Mouse (Mus musculus) midbrain, embryonic 11.5 days (tissue): ENCODE measurements around the gene Kcne1. TPM values are rescaled to one million over a fixed set of nuclear protein-coding genes. Genes with fewer than 3 reads are reported as not detected.

Source experiments
- ATAC-seq: fragments of 200-750 bp; cut with Nextera tagmentation; 2 replicates; pipeline ENCODE4 v1.8.0; 2017; ENCODE audit warnings: moderate TSS enrichment, moderate library complexity; ENCODE audit not compliant: low FRiP score
- DNase-seq: peaks from one replicate; pipeline ENCODE4 v3.0.0; 2015; ENCODE audit warnings: low spot score; ENCODE audit errors: missing footprints
- H3K27ac ChIP-seq: fragments of 300-500 bp; sonication (generic); 2 replicates; pipeline ENCODE4 v1.5.1; 2014; ENCODE audit warnings: low read depth, low read length
- H3K27me3 ChIP-seq: fragments of 300-500 bp; sonication (generic); 2 replicates; pipeline ENCODE4 v1.6.1; 2014; ENCODE audit warnings: mild to moderate bottlenecking, low read length, moderate library complexity, mixed read lengths; ENCODE audit not compliant: control insufficient read depth, insufficient read depth
- H3K36me3 ChIP-seq: fragments of 300-500 bp; sonication (generic); 2 replicates; pipeline ENCODE4 v1.6.1; 2014; ENCODE audit warnings: mild to moderate bottlenecking, low read length, moderate library complexity, mixed read lengths; ENCODE audit not compliant: control insufficient read depth, insufficient read depth
- H3K4me1 ChIP-seq: fragments of 300-500 bp; sonication (generic); 2 replicates; pipeline ENCODE4 v1.6.1; 2014; ENCODE audit warnings: low read length; ENCODE audit not compliant: control insufficient read depth, insufficient read depth
- H3K4me2 ChIP-seq: fragments of 300-500 bp; sonication (generic); 2 replicates; pipeline ENCODE4 v1.6.1; 2014; ENCODE audit warnings: mild to moderate bottlenecking, moderate library complexity
- H3K4me3 ChIP-seq: fragments of 300-500 bp; sonication (generic); 2 replicates; pipeline ENCODE4 v1.5.1; 2014; ENCODE audit warnings: low read depth, low read length
- H3K9ac ChIP-seq: fragments of 300-500 bp; sonication (generic); 2 replicates; pipeline ENCODE4 v1.6.1; 2014; ENCODE audit warnings: low read length
- H3K9me3 ChIP-seq: fragments of 300-500 bp; sonication (generic); 2 replicates; pipeline ENCODE4 v1.6.1; 2016; ENCODE audit warnings: low read length; ENCODE audit not compliant: control insufficient read depth
- WGBS: fragments of 180-500 bp; shearing (Covaris S2); extraction: QIAGEN DNeasy Blood & Tissue Kit; methylation state at CpG from one replicate; pipeline ENCODE4 v1.1.7; 2014; 5-methylcytosine and 5-hydroxymethylcytosine counted together
- polyA plus RNA-seq: library from polyadenylated mRNA; unstranded; fragments of >200 nt; fragmentation: Nextera tagmentation; extraction: Ambion mirVana; gene quantifications from 2 replicates; pipeline ENCODE4 v1.2.1, GENCODE M21; 2014

The Kcne1 gene
- polyA plus RNA-seq, 1 experiment from 2014 or later: 0.16 TPM

DNA sequence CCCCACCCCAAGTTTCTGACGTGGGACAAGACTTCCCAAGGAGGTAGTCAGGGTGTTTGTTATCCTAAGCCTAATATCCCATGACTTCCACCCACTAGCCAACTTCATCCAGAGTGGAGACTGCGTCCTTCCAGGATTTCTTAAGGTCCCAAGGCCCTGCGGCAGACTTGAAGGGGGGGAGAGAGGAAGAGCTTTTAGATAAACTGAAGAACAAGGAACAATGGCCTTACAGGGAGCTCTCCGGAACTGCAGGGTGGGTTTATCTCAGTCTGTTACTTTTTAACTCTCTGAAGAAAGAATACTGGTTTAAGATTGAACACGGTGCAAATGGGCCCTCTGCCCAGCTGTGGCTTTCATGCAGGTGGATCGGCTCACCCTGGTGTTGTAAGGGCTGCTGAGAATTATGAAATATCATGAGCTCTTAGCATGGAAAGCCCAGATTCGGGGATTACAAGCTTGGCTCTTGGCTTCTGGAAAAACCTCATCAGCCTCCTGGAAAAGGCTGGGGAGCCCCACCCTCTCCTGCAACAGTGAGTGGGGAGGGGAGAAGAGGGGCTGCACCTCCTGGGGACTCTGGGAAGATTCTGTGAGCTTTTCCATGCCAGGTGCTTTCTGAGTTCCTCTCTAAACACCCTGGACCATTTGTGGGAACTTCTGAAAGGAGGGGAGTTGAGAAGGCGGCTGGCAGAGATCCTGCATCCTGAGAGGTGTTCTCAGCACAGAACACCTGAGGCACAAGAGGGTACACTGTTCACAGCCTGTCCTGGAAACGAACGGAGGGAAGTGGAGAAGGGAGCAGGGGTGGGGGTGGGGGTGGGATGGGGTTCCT is 38.7 kb upstream of the Kcne1 start:
- H3K27me3 ChIP-seq: peaks cover 3% of the 10 kb centered on the region; the same call in 1 of the 2 replicates
- H3K36me3 ChIP-seq: no peaks in the 10 kb centered on the region; the same call in 1 of the 2 replicates
- H3K9ac ChIP-seq: no peak overlapping the region
- H3K9me3 ChIP-seq: no peaks in the 10 kb centered on the region
- no peak overlapping the region for H3K4me3 ChIP-seq
- 55% methylated on average over 10 of the region's 10 CpGs for WGBS
- no peak for ATAC-seq
- H3K27ac ChIP-seq: no peak overlapping the region
- H3K4me1 ChIP-seq: peaks cover 22% of the 10 kb centered on the region
- DNase-seq: no peak
- no peak overlapping the region for H3K4me2 ChIP-seq

DNA sequence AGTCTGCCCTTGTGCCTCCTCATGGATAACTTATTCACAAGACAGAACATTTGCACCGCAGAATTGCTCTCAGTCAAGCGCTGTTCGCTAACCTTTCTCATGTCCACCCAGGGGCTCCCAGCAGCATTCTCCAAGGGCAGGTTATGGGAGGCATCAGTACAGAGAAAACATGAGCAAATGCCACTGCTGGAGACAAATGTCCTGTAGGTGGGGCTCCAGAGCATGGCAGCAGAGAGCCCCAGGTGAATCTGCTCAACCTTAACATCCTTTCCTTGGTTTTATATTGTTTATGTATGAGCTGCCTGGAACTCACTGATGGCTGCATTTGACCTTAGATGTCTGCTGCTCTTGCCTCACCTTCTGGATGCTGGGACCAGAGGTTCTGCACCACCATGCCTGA is 34.5 kb upstream of the Kcne1 start:
- 96% methylated on average over 3 of the region's 3 CpGs for WGBS
- peaks cover 2% of the 10 kb centered on the region; the same call in 1 of the 2 replicates for H3K4me1 ChIP-seq
- DNase-seq (no peak), ATAC-seq (no peak)
- H3K27me3 ChIP-seq: peaks cover 3% of the 10 kb centered on the region; the same call in 1 of the 2 replicates
- H3K9me3 ChIP-seq: no peaks in the 10 kb centered on the region
- no peak overlapping the region for H3K9ac ChIP-seq
- no peaks in the 10 kb centered on the region; the same call in 1 of the 2 replicates for H3K36me3 ChIP-seq
- H3K4me3 ChIP-seq: no peak overlapping the region
- no peak overlapping the region for H3K27ac ChIP-seq
- no peak overlapping the region for H3K4me2 ChIP-seq

DNA sequence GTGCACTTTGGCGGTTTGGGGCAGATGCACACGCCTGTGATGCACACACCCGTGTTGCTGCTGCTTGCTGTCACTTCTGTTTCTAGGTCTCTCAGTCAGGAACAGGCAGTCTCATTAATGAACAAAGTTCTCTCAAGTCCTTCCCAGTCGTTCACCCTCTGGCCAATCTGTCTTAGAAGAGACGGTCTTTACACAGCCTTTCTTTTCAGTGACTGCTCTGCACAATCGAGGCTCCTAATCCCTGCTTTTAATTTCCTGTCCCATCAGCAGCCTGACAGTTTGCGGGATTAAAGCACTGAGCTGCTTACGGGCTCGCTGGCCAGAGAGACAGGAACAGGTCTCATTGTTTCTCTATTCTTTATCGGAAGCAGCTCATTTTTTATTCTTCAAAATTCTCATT is 28.4 kb upstream of the Kcne1 start:
- WGBS: 22% methylated on average over 10 of the region's 10 CpGs
- DNase-seq (peak; percentile 87), ATAC-seq (no peak)
- no peak overlapping the region for H3K4me3 ChIP-seq
- H3K36me3 ChIP-seq: no peaks in the 10 kb centered on the region
- peaks cover 2% of the 10 kb centered on the region; the same call in 1 of the 2 replicates for H3K4me1 ChIP-seq
- H3K27me3 ChIP-seq: no peaks in the 10 kb centered on the region
- H3K4me2 ChIP-seq: no peak overlapping the region
- H3K27ac ChIP-seq: no peak overlapping the region
- no peaks in the 10 kb centered on the region for H3K9me3 ChIP-seq
- H3K9ac ChIP-seq: no peak overlapping the region

DNA sequence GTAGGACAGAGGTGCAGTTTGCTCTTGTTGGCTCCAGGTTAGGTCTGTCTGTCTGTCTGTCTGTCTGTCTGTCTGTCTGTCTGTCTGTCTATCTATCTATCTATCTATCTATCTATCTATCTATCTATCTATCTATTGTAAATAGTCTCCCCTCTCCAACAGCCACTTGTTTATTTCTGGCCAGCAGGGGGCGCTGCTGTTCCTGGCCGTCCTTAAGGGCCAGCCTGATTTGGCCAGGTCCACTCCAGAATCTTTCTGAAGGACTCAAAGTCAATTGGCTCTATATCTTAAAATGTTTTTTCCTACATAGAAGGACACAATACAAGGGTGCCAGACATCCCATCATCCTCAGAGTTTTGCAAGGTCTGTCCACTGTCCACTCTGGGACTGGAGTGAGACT is 25.8 kb upstream of the Kcne1 start:
- DNase-seq (peak; percentile 94), ATAC-seq (no peak)
- Histone ChIP-seq H3K27me3 (no peaks in the 10 kb centered on the region), H3K27ac (no peak overlapping the region), H3K4me2 (no peak overlapping the region), H3K9me3 (no peaks in the 10 kb centered on the region), H3K4me1 (peaks cover 2% of the 10 kb centered on the region; the same call in 1 of the 2 replicates), H3K36me3 (no peaks in the 10 kb centered on the region), H3K4me3 (no peak overlapping the region), H3K9ac (no peak overlapping the region)
- 11% methylated on average over 2 of the region's 2 CpGs for WGBS

DNA sequence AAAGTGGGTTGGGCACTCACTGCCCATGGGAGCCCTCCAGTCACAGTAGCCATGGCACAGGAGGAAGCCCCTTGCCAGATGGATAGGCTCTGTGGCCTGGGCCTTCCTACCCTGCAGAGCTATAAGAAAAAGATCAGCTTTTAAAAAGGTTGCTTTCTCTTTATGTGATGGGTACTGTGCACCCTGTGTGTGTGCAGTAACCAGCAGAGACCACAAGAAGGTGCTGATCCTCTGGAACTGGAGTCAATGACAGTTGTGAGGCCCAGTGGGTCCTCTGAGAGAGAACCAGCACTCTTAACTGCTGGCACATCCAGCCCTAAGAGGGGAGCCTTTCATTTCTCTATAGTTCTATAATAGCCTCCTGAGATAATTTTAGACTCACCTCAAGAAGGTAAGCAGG is 24.1 kb upstream of the Kcne1 start:
- no peak overlapping the region for H3K4me3 ChIP-seq
- H3K27me3 ChIP-seq: no peaks in the 10 kb centered on the region
- H3K27ac ChIP-seq: no peak overlapping the region
- H3K36me3 ChIP-seq: no peaks in the 10 kb centered on the region
- ATAC-seq: no peak
- no peak overlapping the region for H3K9ac ChIP-seq
- no peaks in the 10 kb centered on the region for H3K9me3 ChIP-seq
- no peak overlapping the region for H3K4me2 ChIP-seq
- no peak for DNase-seq
- peaks cover 2% of the 10 kb centered on the region; the same call in 1 of the 2 replicates for H3K4me1 ChIP-seq

GRCm38 (mm10) chr16:92382508-92382907 is 23.2 kb upstream of the Kcne1 start:
- ATAC-seq: no peak
- DNase-seq: no peak
- WGBS: 53% methylated on average over 6 of the region's 6 CpGs

GRCm38 (mm10) chr16:92381092-92381491 is 21.8 kb upstream of the Kcne1 start:
- H3K27me3 ChIP-seq: no peaks in the 10 kb centered on the region
- no peak overlapping the region for H3K27ac ChIP-seq
- H3K4me1 ChIP-seq: no peaks in the 10 kb centered on the region
- ATAC-seq (no peak), DNase-seq (no peak)
- 79% methylated on average over 6 of the region's 6 CpGs for WGBS
- no peak overlapping the region for H3K9ac ChIP-seq
- H3K4me2 ChIP-seq: no peak overlapping the region
- no peaks in the 10 kb centered on the region for H3K9me3 ChIP-seq
- no peak overlapping the region for H3K4me3 ChIP-seq
- H3K36me3 ChIP-seq: no peaks in the 10 kb centered on the region

More at GRCm38 (mm10) chr16:92382508-92382907, 23.2 kb upstream of the Kcne1 start:
- Histone ChIP-seq H3K4me3 (no peak overlapping the region), H3K27me3 (no peaks in the 10 kb centered on the region), H3K4me2 (no peak overlapping the region), H3K36me3 (no peaks in the 10 kb centered on the region), H3K4me1 (peaks cover 2% of the 10 kb centered on the region; the same call in 1 of the 2 replicates), H3K9ac (no peak overlapping the region), H3K27ac (no peak overlapping the region), H3K9me3 (no peaks in the 10 kb centered on the region)

DNA sequence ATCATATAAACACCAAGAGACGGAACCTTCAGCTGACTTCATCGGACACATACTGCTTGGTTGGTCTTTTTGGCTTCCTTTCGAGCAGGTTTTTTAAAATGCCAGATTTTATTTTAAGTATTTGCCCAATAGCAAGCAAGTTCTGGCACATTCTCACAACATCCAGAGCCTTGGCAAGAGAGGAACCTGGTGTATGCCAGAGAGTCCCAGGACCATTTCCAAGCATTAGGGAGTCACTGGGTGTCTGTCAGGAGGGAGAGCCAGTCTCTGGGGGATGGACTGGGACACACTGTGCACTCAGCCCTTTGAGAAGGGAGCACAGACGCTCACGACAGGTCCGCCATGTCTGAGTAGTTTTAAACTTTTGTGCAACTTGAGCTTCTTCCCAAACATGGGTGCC is 17.7 kb upstream of the Kcne1 start:
- Histone ChIP-seq H3K4me3 (no peak overlapping the region), H3K27ac (no peak overlapping the region), H3K27me3 (no peaks in the 10 kb centered on the region), H3K9ac (no peak overlapping the region), H3K4me1 (peaks cover 12% of the 10 kb centered on the region), H3K9me3 (no peaks in the 10 kb centered on the region), H3K36me3 (no peaks in the 10 kb centered on the region), H3K4me2 (no peak overlapping the region)
- ATAC-seq (no peak), DNase-seq (no peak)
- 89% methylated on average over 6 of the region's 6 CpGs for WGBS

- Histone ChIP-seq H3K4me2 (no peak overlapping the region), H3K4me1 (peaks cover 17% of the 10 kb centered on the region), H3K27me3 (no peaks in the 10 kb centered on the region), H3K9me3 (no peaks in the 10 kb centered on the region), H3K27ac (no peak overlapping the region), H3K4me3 (no peak overlapping the region), H3K9ac (no peak overlapping the region), H3K36me3 (no peaks in the 10 kb centered on the region)
- no peak for DNase-seq
- WGBS: 49% methylated on average over 5 of the region's 5 CpGs
- no peak for ATAC-seq
These were observed 12.4 kb upstream of the Kcne1 start for GRCm38 (mm10) chr16:92371623-92372022.
